Mouse (Mus musculus) ES-Bruce4 (cell line): ENCODE measurements around the gene Tmprss6.

Experiments
- CTCF ChIP-seq: IDR thresholded peaks from one replicate; pipeline ENCODE4 v1.8.1; 2011; ENCODE audit warnings: low read depth, low read length
- EP300 ChIP-seq: IDR thresholded peaks from 2 replicates; pipeline ENCODE4 v1.6.1; 2011; ENCODE audit warnings: low read depth, low read length; ENCODE audit not compliant: insufficient read depth

DNA sequence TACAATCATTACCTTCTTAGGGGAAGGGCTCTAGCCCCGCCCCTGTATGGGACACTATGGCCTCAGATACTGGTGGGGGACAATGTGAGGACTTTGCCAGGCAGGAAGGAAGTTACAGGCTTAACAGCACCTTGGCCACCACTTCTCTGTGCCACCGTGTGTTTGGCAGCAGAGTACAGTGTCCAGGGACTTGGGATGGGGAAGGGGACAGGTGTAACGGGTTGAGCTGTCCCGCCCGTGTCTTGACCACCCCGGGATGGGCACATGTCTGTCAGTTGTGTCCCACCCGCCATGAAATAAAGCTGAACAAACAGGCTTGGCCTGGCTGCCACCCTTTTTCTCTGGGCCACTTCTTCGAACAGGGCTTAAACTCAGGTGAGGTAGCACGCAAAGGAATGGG is 29.5 kb downstream of the Tmprss6 start:
- TF ChIP-seq CTCF (no peak), EP300 (no peak)
